Mouse (Mus musculus) macrophage (primary cell): ENCODE results near the gene Alyref. TPM values are rescaled to one million over a fixed set of nuclear protein-coding genes. Genes with fewer than 3 reads are reported as not detected.

Source experiments
- H3K27ac ChIP-seq: fragments of 350-480 bp; formaldehyde crosslinking; 2 replicates; pipeline ENCODE4 v1.9.0; 2021
- H3K36me3 ChIP-seq: fragments of 350-480 bp; formaldehyde crosslinking; 2 replicates; pipeline ENCODE4 v1.9.0; 2021; ENCODE audit errors: inconsistent target
- H3K4me3 ChIP-seq: fragments of 350-480 bp; formaldehyde crosslinking; 2 replicates; pipeline ENCODE4 v1.9.0; 2021; ENCODE audit errors: inconsistent target
- H3K79me2 ChIP-seq: fragments of 350-480 bp; formaldehyde crosslinking; 2 replicates; pipeline ENCODE4 v1.9.0; 2021; ENCODE audit errors: inconsistent target
- WGBS: methylation state at CpG from one replicate; pipeline ENCODE4 v1.1.7; 2026; ENCODE audit warnings: inconsistent platforms; ENCODE audit not compliant: missing documents; 5-methylcytosine and 5-hydroxymethylcytosine counted together
- polyA plus RNA-seq: library from polyadenylated mRNA; stranded (reverse); fragments of 250-400 nt; gene quantifications from 3 replicates; pipeline ENCODE4 v1.2.4, GENCODE M21; 2018; ENCODE audit warnings: inconsistent platforms

Gene Alyref
- polyA plus RNA-seq, 1 experiment from 2014 or later: 41.5 TPM

- WGBS: 83% methylated on average over 7 of the region's 7 CpGs
Observed at GRCm38 (mm10) chr11:120577211-120578023, 20.7 kb downstream of the Alyref start.

DNA sequence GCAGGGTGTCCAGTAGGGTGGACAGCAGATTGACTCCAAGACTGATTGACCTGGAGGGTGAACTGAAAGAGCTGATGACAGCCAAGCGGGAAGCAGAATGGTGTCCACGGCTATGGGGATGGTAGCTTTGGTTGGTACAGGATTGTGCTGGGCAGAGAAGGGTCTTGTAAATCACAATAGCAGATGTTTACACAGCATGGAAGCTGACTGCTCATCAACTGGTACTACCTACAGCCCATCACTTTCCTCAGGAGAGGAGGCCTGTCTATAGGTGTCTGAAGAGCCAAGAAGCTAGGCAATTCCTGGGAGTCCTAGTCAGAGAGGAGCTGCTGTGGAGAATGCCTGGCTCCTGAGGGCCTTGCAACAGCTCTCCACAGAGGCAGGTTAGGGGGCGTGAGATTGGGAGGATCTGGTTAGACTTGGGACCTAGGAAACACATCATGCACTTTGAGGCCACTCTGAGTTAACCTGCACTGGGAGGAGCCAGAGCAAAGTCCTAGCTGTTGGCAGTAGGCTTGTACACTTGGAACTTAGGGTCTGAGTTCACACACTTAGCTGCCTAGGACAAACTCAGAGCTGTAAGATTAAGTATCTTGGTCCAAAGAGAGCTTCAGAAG is 21.7 kb downstream of the Alyref start:
- H3K36me3 ChIP-seq: peaks cover 19% of the 10 kb centered on the region
- no peak overlapping the region for H3K27ac ChIP-seq
- 93% methylated on average over 3 of the region's 3 CpGs for WGBS
- peaks cover 62% of the 10 kb centered on the region for H3K79me2 ChIP-seq
- no peak overlapping the region for H3K4me3 ChIP-seq

More at GRCm38 (mm10) chr11:120577211-120578023, 20.7 kb downstream of the Alyref start:
- Histone ChIP-seq H3K79me2 (peaks cover 52% of the 10 kb centered on the region), H3K27ac (no peak overlapping the region), H3K36me3 (peaks cover 19% of the 10 kb centered on the region), H3K4me3 (no peak overlapping the region)

DNA sequence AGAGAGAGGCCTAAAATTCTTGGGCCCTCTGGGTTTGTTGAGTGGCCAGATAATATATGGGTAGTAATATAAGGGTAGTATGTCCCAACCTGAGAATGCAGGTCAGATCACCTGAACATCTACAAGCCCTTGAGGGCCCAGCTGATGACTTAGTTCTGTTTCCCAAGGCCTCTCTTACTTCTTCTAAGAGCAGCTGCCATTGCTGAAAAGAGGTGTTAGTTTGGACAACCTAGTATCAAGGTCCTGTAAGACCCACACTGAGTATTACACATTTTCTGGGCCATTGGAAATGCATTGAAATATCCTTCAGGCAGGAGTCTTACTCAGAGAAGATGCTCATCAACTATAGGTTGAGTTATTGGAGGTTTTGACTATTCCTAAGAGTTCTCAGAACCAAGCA is 22.2 kb downstream of the Alyref start:
- Histone ChIP-seq H3K27ac (no peak overlapping the region), H3K36me3 (peaks cover 19% of the 10 kb centered on the region)

DNA sequence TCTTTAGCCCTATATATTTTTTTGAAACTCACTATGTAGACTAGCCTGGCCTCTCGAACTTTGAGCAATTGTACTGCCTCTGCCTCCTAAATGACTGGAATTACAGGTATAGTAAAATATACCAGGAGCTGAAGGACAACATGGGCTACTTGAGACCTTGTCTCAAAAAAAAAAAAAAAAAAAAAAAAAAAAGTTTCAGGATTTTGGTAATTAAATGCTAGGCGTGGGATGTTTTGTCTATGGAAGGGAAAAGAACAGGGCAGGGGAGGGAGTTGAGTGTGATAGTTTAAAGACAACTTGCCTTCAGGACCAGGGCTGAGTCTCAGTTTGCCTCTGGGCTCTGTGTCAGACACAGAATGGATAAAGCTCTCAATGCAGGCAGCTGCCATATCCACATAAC is 23.1 kb downstream of the Alyref start:
- Histone ChIP-seq H3K36me3 (peaks cover 27% of the 10 kb centered on the region), H3K79me2 (peaks cover 66% of the 10 kb centered on the region), H3K4me3 (no peak overlapping the region), H3K27ac (0 out of 2 replicates have a peak overlapping the region, but pooled peaks have one; percentile 91)
- no CpG with 5 or more reads among the region's 2 CpGs for WGBS

More for the DNA sequence above, 22.2 kb downstream of the Alyref start:
- Histone ChIP-seq H3K79me2 (peaks cover 66% of the 10 kb centered on the region), H3K4me3 (no peak overlapping the region)

GRCm38 (mm10) chr11:120574278-120574600 is 23.9 kb downstream of the Alyref start:
- Histone ChIP-seq H3K27ac (peak overlapping the region; percentile 91), H3K4me3 (peak overlapping the region; percentile 85), H3K36me3 (peaks cover 28% of the 10 kb centered on the region), H3K79me2 (peaks cover 65% of the 10 kb centered on the region)
- WGBS: 42% methylated on average over 4 of the region's 5 CpGs

- H3K27ac ChIP-seq: peak overlapping the region; percentile 91
- under 1% methylated on average over 23 of the region's 23 CpGs for WGBS
- peak overlapping the region; percentile 85 for H3K4me3 ChIP-seq
- H3K36me3 ChIP-seq: peaks cover 25% of the 10 kb centered on the region
- peaks cover 65% of the 10 kb centered on the region for H3K79me2 ChIP-seq
Observed at GRCm38 (mm10) chr11:120573585-120574277, 24.4 kb downstream of the Alyref start.

DNA sequence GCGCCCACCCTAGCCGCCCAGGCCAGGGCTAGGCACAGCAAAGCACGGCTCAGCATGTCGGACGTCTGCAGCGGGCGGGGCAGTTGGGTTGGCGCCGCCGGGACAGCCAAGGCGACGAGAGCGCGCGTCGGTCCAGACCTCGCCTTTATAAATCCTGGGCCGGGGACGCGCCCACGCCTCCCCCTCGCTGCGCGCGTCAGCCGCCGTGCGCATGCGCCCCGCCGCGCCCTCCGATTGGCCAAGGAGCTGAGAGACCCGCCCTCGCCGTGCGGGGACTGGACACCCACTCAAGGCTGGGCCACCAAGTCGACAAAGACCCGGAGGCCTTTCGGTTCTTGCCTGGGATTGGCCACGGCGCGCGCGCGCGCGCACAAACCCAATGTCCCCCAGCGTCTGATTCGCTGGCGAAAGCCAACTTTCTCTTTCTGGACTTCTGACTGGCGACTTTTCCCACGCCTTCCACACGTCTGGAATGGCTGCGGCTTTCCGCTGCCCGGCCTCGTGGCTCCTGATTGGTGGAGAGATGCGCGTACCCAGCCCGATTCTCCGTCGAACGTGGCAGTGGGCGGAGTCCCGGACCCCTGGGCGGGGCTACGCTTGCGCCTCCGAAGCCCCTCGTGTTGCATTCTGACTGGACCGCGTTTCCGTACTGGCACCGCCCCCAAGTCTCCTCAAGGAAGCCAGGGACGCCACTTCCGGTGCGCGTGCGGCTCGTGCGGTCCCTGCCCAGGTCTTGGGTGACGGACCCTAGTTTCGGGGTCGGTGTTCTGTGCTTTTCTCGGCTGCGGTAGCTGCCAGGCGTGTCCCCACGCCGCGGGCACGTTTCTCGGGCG is 25.2 kb downstream of the Alyref start, which contains the start of gene P4hb:
P4hb (minus strand) TSS at position 502 of the 833 bp plus-strand sequence.
- Histone ChIP-seq H3K27ac (peak within 1 kb of the TSS; percentile 91), H3K36me3 (peaks cover 25% of the 10 kb centered on the region; the same call in 1 of the 2 replicates), H3K79me2 (peaks cover 65% of the 10 kb centered on the region), H3K4me3 (peak within 1 kb of the TSS; percentile 85)
- WGBS: under 1% methylated on average over 94 of the region's 94 CpGs

DNA sequence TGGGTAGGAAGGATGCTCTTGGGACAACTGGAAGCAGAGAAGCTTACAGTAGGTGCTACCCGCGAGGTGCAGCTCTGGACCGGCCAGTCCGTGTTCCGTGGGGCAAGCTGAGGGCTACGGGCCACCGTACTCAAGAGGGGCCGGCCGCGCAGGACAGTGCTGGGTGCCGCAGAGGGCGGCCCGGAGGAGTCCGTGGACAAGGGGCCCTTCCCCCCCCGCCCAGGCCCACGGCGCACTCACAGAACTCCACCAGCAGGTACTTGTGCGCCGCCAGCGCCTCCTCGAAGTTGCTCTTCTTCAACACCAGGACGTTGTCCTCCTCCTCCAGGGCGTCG is 25.8 kb downstream of the Alyref start:
- peaks cover 25% of the 10 kb centered on the region; the same call in 1 of the 2 replicates for H3K36me3 ChIP-seq

GRCm38 (mm10) chr11:120571754-120572416 is 26.3 kb downstream of the Alyref start:
- H3K36me3 ChIP-seq: peaks cover 30% of the 10 kb centered on the region; the same call in 1 of the 2 replicates
- H3K27ac ChIP-seq: peak overlapping the region; percentile 43
- 6% methylated on average over 11 of the region's 11 CpGs for WGBS
- H3K4me3 ChIP-seq: peak overlapping the region; percentile 77
- peaks cover 74% of the 10 kb centered on the region for H3K79me2 ChIP-seq

More for the DNA sequence above, 25.8 kb downstream of the Alyref start:
- peak overlapping the region; percentile 77 for H3K4me3 ChIP-seq
- peaks cover 69% of the 10 kb centered on the region for H3K79me2 ChIP-seq
- H3K27ac ChIP-seq: peak overlapping the region; percentile 43
- 1% methylated on average over 23 of the region's 24 CpGs for WGBS

DNA sequence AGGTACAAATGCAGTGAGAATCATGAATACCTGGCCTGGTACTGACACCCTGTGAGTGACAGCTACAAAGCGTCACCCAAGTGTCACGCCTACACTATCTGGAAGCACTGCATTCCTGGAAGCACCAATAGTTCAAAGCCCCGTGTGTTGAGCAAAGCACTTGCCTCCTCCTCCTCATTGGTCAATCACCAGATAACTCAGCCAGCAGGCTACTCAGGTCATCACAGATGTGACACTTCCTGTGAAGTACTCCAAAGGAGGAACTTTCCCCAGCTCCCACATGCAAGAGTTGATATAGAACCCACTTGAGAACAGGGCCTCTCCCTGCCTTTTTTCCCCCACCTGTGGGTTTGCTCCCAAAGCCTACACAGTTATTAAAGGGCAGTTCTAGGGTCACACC is 27.0 kb downstream of the Alyref start:
- WGBS: 58% methylated on average over 3 of the region's 3 CpGs
- Histone ChIP-seq H3K4me3 (peak overlapping the region; percentile 77), H3K27ac (peak overlapping the region; percentile 43; the same call in 1 of the 2 replicates), H3K36me3 (peaks cover 38% of the 10 kb centered on the region), H3K79me2 (peaks cover 81% of the 10 kb centered on the region)

DNA sequence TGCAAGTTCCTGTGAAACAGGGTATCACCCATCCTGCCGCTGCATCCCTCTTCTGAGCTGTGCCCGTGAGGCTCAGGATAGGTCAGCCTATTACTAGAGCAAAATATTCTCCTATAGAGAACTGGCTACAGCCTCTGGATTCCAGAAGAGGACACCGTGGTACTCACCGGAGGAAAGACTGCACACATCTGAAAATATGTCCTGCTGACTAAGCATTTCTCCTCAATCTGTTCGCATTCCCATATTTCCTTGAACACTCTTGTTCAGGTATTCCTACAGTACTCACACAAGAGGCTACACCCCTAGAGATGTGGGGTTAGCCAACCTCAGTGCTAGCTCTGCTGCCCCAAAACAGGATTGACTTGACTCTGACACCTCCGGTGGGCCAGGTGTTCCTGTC is 29.8 kb downstream of the Alyref start:
- 95% methylated on average over 6 of the region's 6 CpGs for WGBS
- Histone ChIP-seq H3K79me2 (peaks cover 80% of the 10 kb centered on the region), H3K27ac (no peak overlapping the region), H3K36me3 (peaks cover 66% of the 10 kb centered on the region), H3K4me3 (no peak overlapping the region)

DNA sequence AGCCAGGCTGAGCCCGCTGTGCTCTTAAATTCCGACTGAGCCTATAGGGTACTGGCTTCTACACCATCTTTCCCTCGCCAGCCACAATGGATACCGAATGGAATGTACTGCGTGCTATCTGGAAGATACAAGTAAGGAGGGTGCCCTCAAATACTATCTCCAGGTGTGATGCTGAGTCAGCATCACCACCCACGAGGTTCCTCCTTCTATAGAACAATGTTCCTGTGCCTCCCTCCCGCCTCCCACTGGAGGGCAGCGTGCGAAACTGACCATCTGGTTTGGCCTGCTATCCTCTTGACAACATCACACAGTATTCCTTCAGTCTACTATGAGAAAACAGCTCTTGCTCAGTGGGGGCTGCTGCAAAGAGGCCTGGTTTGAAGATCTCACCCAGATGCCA is 33.1 kb downstream of the Alyref start:
- H3K79me2 ChIP-seq: peaks cover 58% of the 10 kb centered on the region
- 80% methylated on average over 9 of the region's 9 CpGs for WGBS
- H3K4me3 ChIP-seq: no peak overlapping the region
- peaks cover 90% of the 10 kb centered on the region for H3K36me3 ChIP-seq
- no peak overlapping the region for H3K27ac ChIP-seq

DNA sequence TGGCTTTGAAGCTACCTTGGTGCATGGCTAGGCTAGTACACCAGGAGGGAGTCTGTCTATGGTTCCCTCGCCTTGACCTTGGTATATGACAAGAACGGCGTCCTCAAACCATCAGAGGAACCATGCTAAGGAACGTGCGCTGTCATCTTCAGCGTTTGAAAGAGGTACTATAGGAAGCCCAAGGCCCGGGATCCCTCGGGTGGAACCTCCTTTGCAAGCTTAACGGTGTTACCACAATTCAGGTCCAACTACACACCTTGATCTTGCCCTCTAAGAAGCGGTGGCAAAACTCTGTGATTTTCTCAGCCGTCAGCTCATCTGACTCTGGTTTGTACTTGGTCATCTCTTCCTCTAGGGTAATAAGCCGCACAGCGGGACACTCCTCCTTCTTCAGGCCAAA is 35.2 kb downstream of the Alyref start:
- 94% methylated on average over 13 of the region's 13 CpGs for WGBS
- H3K4me3 ChIP-seq: no peak overlapping the region
- peaks cover 37% of the 10 kb centered on the region for H3K79me2 ChIP-seq
- H3K36me3 ChIP-seq: peaks cover 78% of the 10 kb centered on the region
- no peak overlapping the region for H3K27ac ChIP-seq
